Mouse (Mus musculus) midbrain, embryonic 16.5 days (tissue): ENCODE results near the gene Aff1. TPM values are rescaled to one million over a fixed set of nuclear protein-coding genes. Genes with fewer than 3 reads are reported as not detected.
A peak's percentile ranks its signal among the peaks of the same experiment; 100 is the strongest.

Source experiments
- ATAC-seq: fragments of 200-750 bp; cut with Nextera tagmentation; 2 replicates; pipeline ENCODE4 v1.8.0; 2017; ENCODE audit warnings: moderate TSS enrichment
- H3K27ac ChIP-seq: fragments of 300-500 bp; sonication (generic); 2 replicates; pipeline ENCODE4 v1.5.1; 2014; ENCODE audit warnings: mild to moderate bottlenecking, low read length, mixed read lengths
- H3K27me3 ChIP-seq: fragments of 300-500 bp; sonication (generic); 2 replicates; pipeline ENCODE4 v1.6.1; 2014; ENCODE audit warnings: low read depth, low read length, mixed read lengths; ENCODE audit not compliant: control insufficient read depth, insufficient read depth
- H3K36me3 ChIP-seq: fragments of 300-500 bp; sonication (generic); 2 replicates; pipeline ENCODE4 v1.6.1; 2014; ENCODE audit warnings: mild to moderate bottlenecking, low read length, moderate library complexity, mixed read lengths; ENCODE audit not compliant: control insufficient read depth, insufficient read depth
- H3K4me1 ChIP-seq: fragments of 300-500 bp; sonication (generic); 2 replicates; pipeline ENCODE4 v1.6.1; 2014; ENCODE audit warnings: mild to moderate bottlenecking, low read length, mixed read lengths; ENCODE audit not compliant: control insufficient read depth, insufficient read depth
- H3K4me2 ChIP-seq: fragments of 300-500 bp; sonication (generic); 2 replicates; pipeline ENCODE4 v1.6.1; 2014; ENCODE audit warnings: mild to moderate bottlenecking, low read length, mixed read lengths
- H3K4me3 ChIP-seq: fragments of 300-500 bp; sonication (generic); 2 replicates; pipeline ENCODE4 v1.5.1; 2014; ENCODE audit warnings: low read depth, mild to moderate bottlenecking, low read length, moderate library complexity, mixed read lengths
- H3K9ac ChIP-seq: fragments of 300-500 bp; sonication (generic); 2 replicates; pipeline ENCODE4 v1.6.1; 2014; ENCODE audit warnings: low read depth, low read length, mixed read lengths
- H3K9me3 ChIP-seq: fragments of 300-500 bp; sonication (generic); replicated peaks from 2 replicates; pipeline ENCODE4 v1.6.1; 2014; ENCODE audit warnings: mild to moderate bottlenecking, low read length, mixed read lengths; ENCODE audit not compliant: control insufficient read depth, poor library complexity, severe bottlenecking
- WGBS: fragments of 180-500 bp; shearing (Covaris S2); extraction: QIAGEN DNeasy Blood & Tissue Kit; methylation state at CpG from one replicate; pipeline ENCODE4 v1.1.7; 2014; 5-methylcytosine and 5-hydroxymethylcytosine counted together
- polyA plus RNA-seq: library from polyadenylated mRNA; unstranded; fragments of >200 nt; fragmentation: Nextera tagmentation; extraction: Ambion mirVana; gene quantifications from 2 replicates; pipeline ENCODE4 v1.2.1, GENCODE M21; 2015

The Aff1 gene
- polyA plus RNA-seq, 1 experiment from 2014 or later: 1.2 TPM

- Histone ChIP-seq H3K4me2 (no peak overlapping the region), H3K4me3 (no peak overlapping the region), H3K27me3 (no peaks in the 10 kb centered on the region), H3K36me3 (no peaks in the 10 kb centered on the region), H3K4me1 (no peaks in the 10 kb centered on the region), H3K27ac (no peak overlapping the region), H3K9me3 (no peaks in the 10 kb centered on the region), H3K9ac (no peak overlapping the region)
- no peak for ATAC-seq
- 95% methylated on average over 3 of the region's 3 CpGs for WGBS
Measured at GRCm38 (mm10) chr5:103746561-103747085, 54.4 kb downstream of the Aff1 start.

- WGBS: 90% methylated on average over 2 of the region's 2 CpGs
- ATAC-seq: no peak
- H3K4me3 ChIP-seq: no peak overlapping the region
Measured at GRCm38 (mm10) chr5:103747098-103747497, 54.9 kb downstream of the Aff1 start.

GRCm38 (mm10) chr5:103748343-103748742 is 56.2 kb downstream of the Aff1 start:
- no peak overlapping the region for H3K9ac ChIP-seq
- H3K27ac ChIP-seq: no peak overlapping the region
- no peak overlapping the region for H3K4me3 ChIP-seq
- no peak for ATAC-seq
- peaks cover 3% of the 10 kb centered on the region; the same call in 1 of the 2 replicates for H3K27me3 ChIP-seq
- no peaks in the 10 kb centered on the region for H3K9me3 ChIP-seq
- H3K36me3 ChIP-seq: no peaks in the 10 kb centered on the region
- no peak overlapping the region for H3K4me2 ChIP-seq
- H3K4me1 ChIP-seq: 0 out of 2 replicates have a peak, but pooled peaks cover 7% of the 10 kb centered on the region

More at GRCm38 (mm10) chr5:103747098-103747497, 54.9 kb downstream of the Aff1 start:
- Histone ChIP-seq H3K4me1 (no peaks in the 10 kb centered on the region), H3K27ac (no peak overlapping the region), H3K4me2 (no peak overlapping the region), H3K36me3 (no peaks in the 10 kb centered on the region), H3K27me3 (0 out of 2 replicates have a peak, but pooled peaks cover under 1% of the 10 kb centered on the region), H3K9me3 (no peaks in the 10 kb centered on the region), H3K9ac (no peak overlapping the region)

- no peak overlapping the region for H3K4me2 ChIP-seq
- H3K4me1 ChIP-seq: peaks cover 12% of the 10 kb centered on the region; the same call in 1 of the 2 replicates
- H3K27me3 ChIP-seq: peaks cover 3% of the 10 kb centered on the region
- ATAC-seq: peak; percentile 37; the same call in 1 of the 2 replicates
- H3K36me3 ChIP-seq: no peaks in the 10 kb centered on the region
- 15% methylated on average over 7 of the region's 7 CpGs for WGBS
- H3K9me3 ChIP-seq: no peaks in the 10 kb centered on the region
- no peak overlapping the region for H3K27ac ChIP-seq
- H3K9ac ChIP-seq: no peak overlapping the region
- H3K4me3 ChIP-seq: no peak overlapping the region
Measured at GRCm38 (mm10) chr5:103749465-103750285, 57.5 kb downstream of the Aff1 start.

- peaks cover 12% of the 10 kb centered on the region for H3K27me3 ChIP-seq
- H3K9ac ChIP-seq: peak overlapping the region; percentile 71; the same call in 1 of the 2 replicates
- no peaks in the 10 kb centered on the region for H3K36me3 ChIP-seq
- WGBS: 4% methylated on average over 23 of the region's 23 CpGs
- no peak for ATAC-seq
- peak overlapping the region; percentile 75 for H3K4me3 ChIP-seq
- peak overlapping the region; percentile 83 for H3K4me2 ChIP-seq
- peak overlapping the region; percentile 22; the same call in 1 of the 2 replicates for H3K27ac ChIP-seq
- H3K4me1 ChIP-seq: peaks cover 12% of the 10 kb centered on the region; the same call in 1 of the 2 replicates
- no peaks in the 10 kb centered on the region; the same call in 1 of the 2 replicates for H3K9me3 ChIP-seq
Measured at GRCm38 (mm10) chr5:103752665-103753510, 60.7 kb downstream of the Aff1 start.

GRCm38 (mm10) chr5:103753511-103754329 is 61.5 kb downstream of the Aff1 start:
- H3K27ac ChIP-seq: peak overlapping the region; percentile 82
- under 1% methylated on average over 64 of the region's 86 CpGs for WGBS
- ATAC-seq: peak; percentile 92

GRCm38 (mm10) chr5:103754330-103755134 is 62.4 kb downstream of the Aff1 start:
- peak overlapping the region; percentile 82 for H3K27ac ChIP-seq
- H3K9ac ChIP-seq: peak overlapping the region; percentile 71
- peak overlapping the region; percentile 83 for H3K4me2 ChIP-seq
- H3K36me3 ChIP-seq: no peaks in the 10 kb centered on the region
- ATAC-seq: no peak
- peaks cover 12% of the 10 kb centered on the region; the same call in 1 of the 2 replicates for H3K4me1 ChIP-seq
- no peaks in the 10 kb centered on the region; the same call in 1 of the 2 replicates for H3K9me3 ChIP-seq
- 4% methylated on average over 34 of the region's 42 CpGs for WGBS
- H3K27me3 ChIP-seq: peaks cover 12% of the 10 kb centered on the region
- H3K4me3 ChIP-seq: peak overlapping the region; percentile 75

More at GRCm38 (mm10) chr5:103753511-103754329, 61.5 kb downstream of the Aff1 start:
- H3K27me3 ChIP-seq: peaks cover 12% of the 10 kb centered on the region
- H3K9me3 ChIP-seq: no peaks in the 10 kb centered on the region; the same call in 1 of the 2 replicates
- H3K36me3 ChIP-seq: no peaks in the 10 kb centered on the region
- H3K4me1 ChIP-seq: peaks cover 12% of the 10 kb centered on the region; the same call in 1 of the 2 replicates
- peak overlapping the region; percentile 75 for H3K4me3 ChIP-seq
- H3K4me2 ChIP-seq: peak overlapping the region; percentile 83
- H3K9ac ChIP-seq: peak overlapping the region; percentile 71
